Mouse (Mus musculus) myocyte (in vitro differentiated cells): ENCODE results near the gene Svbp.

Experiments
- CEBPB ChIP-seq: IDR thresholded peaks from 2 replicates; pipeline ENCODE4 v1.6.1; 2011; ENCODE audit warnings: mild to moderate bottlenecking, moderate library complexity; ENCODE audit not compliant: poor library complexity, insufficient read depth, severe bottlenecking
- E2F4 ChIP-seq: IDR thresholded peaks from one replicate; pipeline ENCODE4 v1.6.1; 2011; ENCODE audit warnings: mild to moderate bottlenecking, control low read depth, moderate library complexity; ENCODE audit not compliant: insufficient read depth
- MAX ChIP-seq: IDR thresholded peaks from one replicate; pipeline ENCODE4 v1.6.1; 2011; ENCODE audit warnings: low read depth, mild to moderate bottlenecking, control low read depth
- MYOD1 ChIP-seq, 3 experiments: IDR thresholded peaks; one replicate each; pipeline ENCODE4 v1.6.1; 2011; ENCODE audit warnings: control low read depth in 2 of 3, low read depth in 2 of 3, mild to moderate bottlenecking in 2 of 3, moderate library complexity in 1 of 3; ENCODE audit not compliant: insufficient read length in 2 of 3, control insufficient read depth in 1 of 3
- MYOG ChIP-seq, 3 experiments: IDR thresholded peaks; one replicate each; pipeline ENCODE4 v1.6.1; 2011; ENCODE audit warnings: control low read depth in 2 of 3, low read depth in 2 of 3, mild to moderate bottlenecking in 2 of 3; ENCODE audit not compliant: insufficient read length in 2 of 3, control insufficient read depth in 1 of 3, insufficient read depth in 1 of 3
- POLR2A ChIP-seq: IDR thresholded peaks from one replicate; pipeline ENCODE4 v1.6.1; 2011; ENCODE audit warnings: low read depth, mild to moderate bottlenecking, control low read depth, moderate library complexity; ENCODE audit not compliant: insufficient read length
- POLR2AphosphoS2 ChIP-seq: IDR thresholded peaks from one replicate; pipeline ENCODE4 v1.6.1; 2011; ENCODE audit warnings: low read depth, control low read depth; ENCODE audit not compliant: insufficient read length
- SRF ChIP-seq: IDR thresholded peaks from one replicate; pipeline ENCODE4 v1.6.1; 2011; ENCODE audit warnings: low read depth; ENCODE audit not compliant: control insufficient read depth, insufficient read length
- TCF12 ChIP-seq: IDR thresholded peaks from one replicate; pipeline ENCODE4 v1.6.1; 2011; ENCODE audit warnings: mild to moderate bottlenecking, control low read depth; ENCODE audit not compliant: poor library complexity, insufficient read depth, severe bottlenecking
- TCF3 ChIP-seq: IDR thresholded peaks from one replicate; pipeline ENCODE4 v1.6.1; 2011; ENCODE audit warnings: low read depth, control low read depth; ENCODE audit not compliant: insufficient read length
- USF1 ChIP-seq: IDR thresholded peaks from one replicate; pipeline ENCODE4 v1.6.1; 2011; ENCODE audit warnings: low read depth, mild to moderate bottlenecking, control low read depth, moderate library complexity

GRCm38 (mm10) chr4:119224534-119224933 is 29.4 kb downstream of the Svbp start:
- no peak for TF ChIP-seq CEBPB
- no peak for TF ChIP-seq POLR2A
- TF ChIP-seq MYOD1 (IDR thresholded peaks at IDR 0.05; ENCODE audit: control insufficient read depth in 1 of 3, insufficient read length in 2 of 3, low read depth in 2 of 3): no peak
- TF ChIP-seq TCF12: no peak
- no peak for TF ChIP-seq USF1
- no peak for TF ChIP-seq SRF
- TF ChIP-seq MAX: no peak
- TF ChIP-seq E2F4: no peak
- no peak for TF ChIP-seq MYOG (IDR thresholded peaks at IDR 0.05; ENCODE audit: control insufficient read depth in 1 of 3, insufficient read depth in 1 of 3, insufficient read length in 2 of 3, low read depth in 2 of 3)
- no peak for TF ChIP-seq POLR2AphosphoS2
- no peak for TF ChIP-seq TCF3
